Mouse (Mus musculus): ENCODE data around the gene Cdh4.
A peak's percentile ranks its signal among the peaks of the same experiment; 100 is the strongest.

Cdh4 gene

GRCm38 (mm10) chr2:179476622-179477021 is 34.4 kb downstream of the Cdh4 start:
- no peak for DNase-seq

GRCm38 (mm10) chr2:179480800-179481200 is 38.6 kb downstream of the Cdh4 start:
- no peak for DNase-seq

- DNase-seq = no peak
These were observed 39.1 kb downstream of the Cdh4 start for GRCm38 (mm10) chr2:179481363-179481762.

GRCm38 (mm10) chr2:179488526-179489139 is 46.4 kb downstream of the Cdh4 start:
- DNase-seq = no peak

- DNase-seq = no peak
These were observed 49.7 kb downstream of the Cdh4 start for GRCm38 (mm10) chr2:179491891-179492290.

- peak; percentile 96 for DNase-seq
These were observed 52.0 kb downstream of the Cdh4 start for GRCm38 (mm10) chr2:179494276-179494675.

- no peak for DNase-seq
These were observed 68.2 kb downstream of the Cdh4 start for GRCm38 (mm10) chr2:179510439-179510838.

GRCm38 (mm10) chr2:179516559-179516958 is 74.3 kb downstream of the Cdh4 start:
- DNase-seq = no peak

GRCm38 (mm10) chr2:179518456-179519032 is 76.3 kb downstream of the Cdh4 start:
- no peak for DNase-seq

- no peak for DNase-seq
These were observed 76.9 kb downstream of the Cdh4 start for GRCm38 (mm10) chr2:179519161-179519560.

GRCm38 (mm10) chr2:179519931-179520330 is 77.7 kb downstream of the Cdh4 start:
- DNase-seq = no peak

- DNase-seq = no peak
These were observed 78.7 kb downstream of the Cdh4 start for GRCm38 (mm10) chr2:179520941-179521340.

- no peak for DNase-seq
These were observed 79.2 kb downstream of the Cdh4 start for GRCm38 (mm10) chr2:179521444-179521843.

- DNase-seq = no peak
These were observed 79.9 kb downstream of the Cdh4 start for GRCm38 (mm10) chr2:179522141-179522540.

GRCm38 (mm10) chr2:179526976-179527375 is 84.7 kb downstream of the Cdh4 start:
- no peak for DNase-seq

GRCm38 (mm10) chr2:179530436-179531040 is 88.3 kb downstream of the Cdh4 start:
- no peak for DNase-seq

GRCm38 (mm10) chr2:179533196-179533595 is 91.0 kb downstream of the Cdh4 start:
- no peak for DNase-seq

- no peak for DNase-seq
These were observed 91.7 kb downstream of the Cdh4 start for GRCm38 (mm10) chr2:179533881-179534280.

GRCm38 (mm10) chr2:179535204-179535603 is 93.0 kb downstream of the Cdh4 start:
- DNase-seq = no peak

GRCm38 (mm10) chr2:179536762-179537161 is 94.5 kb downstream of the Cdh4 start:
- no peak for DNase-seq

GRCm38 (mm10) chr2:179537390-179537789 is 95.2 kb downstream of the Cdh4 start:
- DNase-seq = no peak

- no peak for DNase-seq
These were observed 95.7 kb downstream of the Cdh4 start for GRCm38 (mm10) chr2:179537800-179538450.

- DNase-seq = no peak
These were observed 96.3 kb downstream of the Cdh4 start for GRCm38 (mm10) chr2:179538535-179538934.
